In genomic region chr1:137900621-137901071, GRCm38 (mm10) we compare ENCODE assay signal across 8 mouse cellular contexts.
DNase-seq lines count a peak whose midpoint lies in the region; ATAC-seq and TF ChIP-seq lines count a peak whose summit lies in the region.

No protein-coding gene starts in this region.

- no peak for TF ChIP-seq EP300 in liver, postnatal 0 days (IDR thresholded peaks at IDR 0.05; ENCODE audit: low read depth)

- peaks cover 14% of the 10 kb centered on the region for H3K4me1 ChIP-seq in kidney, embryonic 15.5 days
- H3K4me1 ChIP-seq in forebrain, embryonic 10.5 days, result peaks cover 52% of the 10 kb centered on the region
- peaks cover 4% of the 10 kb centered on the region; the same call in 1 of the 2 replicates for H3K4me1 ChIP-seq in liver, postnatal 0 days (ENCODE audit: insufficient read depth)
- H3K4me1 ChIP-seq in neural tube, embryonic 15.5 days, result peaks cover 20% of the 10 kb centered on the region

- no peak for TF ChIP-seq CTCF in liver, postnatal 0 days (IDR thresholded peaks at IDR 0.05; ENCODE audit: low read depth)

- H3K27me3 ChIP-seq in kidney, embryonic 15.5 days, result no peaks in the 10 kb centered on the region
- H3K27me3 ChIP-seq in forebrain, embryonic 10.5 days (ENCODE audit: poor library complexity, severe bottlenecking), result no peaks in the 10 kb centered on the region
- H3K27me3 ChIP-seq in liver, postnatal 0 days (ENCODE audit: insufficient read depth, low read length), result no peaks in the 10 kb centered on the region
- no peaks in the 10 kb centered on the region for H3K27me3 ChIP-seq in neural tube, embryonic 15.5 days (replicated peaks)

- no peak for DNase-seq in kidney, adult 8-10 months
- DNase-seq in T-cell, adult 2 months (ENCODE audit: low spot score), result peak; percentile 66
- no peak for DNase-seq in forebrain, embryonic 10.5 days (ENCODE audit: extremely low spot score, low spot score)
- peak; percentile 62 for DNase-seq in induced T-regulatory cell, adult 2 months (ENCODE audit: low read depth)
- DNase-seq in liver, postnatal 0 days, result no peak
- DNase-seq in testis, postnatal 10 days (ENCODE audit: low spot score), result no peak

- no peaks in the 10 kb centered on the region for H3K9me3 ChIP-seq in kidney, embryonic 15.5 days (replicated peaks)
- H3K9me3 ChIP-seq in forebrain, embryonic 10.5 days, result no peaks in the 10 kb centered on the region
- H3K9me3 ChIP-seq in liver, postnatal 0 days (ENCODE audit: low read length), result no peaks in the 10 kb centered on the region
- no peaks in the 10 kb centered on the region for H3K9me3 ChIP-seq in neural tube, embryonic 15.5 days (replicated peaks)

- under 1% methylated on average over 8 of the region's 8 CpGs for WGBS in kidney, embryonic 15.5 days
- 27% methylated on average over 8 of the region's 8 CpGs for WGBS in forebrain, embryonic 10.5 days
- 13% methylated on average over 8 of the region's 8 CpGs for WGBS in liver, postnatal 0 days (ENCODE audit: insufficient replicate concordance)
- WGBS in neural tube, embryonic 15.5 days, result under 1% methylated on average over 8 of the region's 8 CpGs

- ATAC-seq in kidney, embryonic 15.5 days (replicated peaks; ENCODE audit: low FRiP score), result peak; percentile 61
- no peak for ATAC-seq in liver, postnatal 0 days
- peak; percentile 45 for ATAC-seq in neural tube, embryonic 15.5 days (ENCODE audit: low FRiP score)

- H3K4me3 ChIP-seq in kidney, embryonic 15.5 days (replicated peaks), result peak overlapping the region; percentile 63
- H3K4me3 ChIP-seq in forebrain, embryonic 10.5 days, result peak overlapping the region; percentile 75
- H3K4me3 ChIP-seq in liver, postnatal 0 days (ENCODE audit: low read depth, low read length), result peak overlapping the region; percentile 70
- peak overlapping the region; percentile 61 for H3K4me3 ChIP-seq in neural tube, embryonic 15.5 days (replicated peaks)

- H3K4me2 ChIP-seq in kidney, embryonic 15.5 days, result peak overlapping the region; percentile 67
- H3K4me2 ChIP-seq in liver, postnatal 0 days (ENCODE audit: low read depth, low read length), result peak overlapping the region; percentile 83
- H3K4me2 ChIP-seq in neural tube, embryonic 15.5 days, result peak overlapping the region; percentile 69

- H3K27ac ChIP-seq in kidney, embryonic 15.5 days, result peak overlapping the region; percentile 93
- peak overlapping the region; percentile 95 for H3K27ac ChIP-seq in forebrain, embryonic 10.5 days
- peak overlapping the region; percentile 41; the same call in 1 of the 2 replicates for H3K27ac ChIP-seq in liver, postnatal 0 days (ENCODE audit: low read depth)
- peak overlapping the region; percentile 93 for H3K27ac ChIP-seq in neural tube, embryonic 15.5 days (replicated peaks)

- H3K36me3 ChIP-seq in kidney, embryonic 15.5 days, result no peaks in the 10 kb centered on the region
- H3K36me3 ChIP-seq in forebrain, embryonic 10.5 days (replicated peaks), result peaks cover 7% of the 10 kb centered on the region; the same call in 1 of the 2 replicates
- H3K36me3 ChIP-seq in liver, postnatal 0 days (replicated peaks; ENCODE audit: insufficient read depth, low read length), result no peaks in the 10 kb centered on the region
- H3K36me3 ChIP-seq in neural tube, embryonic 15.5 days, result no peaks in the 10 kb centered on the region

- peak overlapping the region; percentile 64 for H3K9ac ChIP-seq in kidney, embryonic 15.5 days
- H3K9ac ChIP-seq in liver, postnatal 0 days (replicated peaks), result no peak overlapping the region; the same call in 1 of the 2 replicates
- peak overlapping the region; percentile 71 for H3K9ac ChIP-seq in neural tube, embryonic 15.5 days (replicated peaks)

Comparison
In these comparisons a context has a peak if more than half of its experiments do, and no peak if none do; other contexts are left out.
1. H3K27ac ChIP-seq: peak in every context shown above with its lines; median percentile 95 in forebrain, embryonic 10.5 days; 93 in kidney, embryonic 15.5 days; 93 in neural tube, embryonic 15.5 days; 41 in liver, postnatal 0 days.
2. DNase-seq: peak in T-cell, adult 2 months (single experiment) and induced T-regulatory cell, adult 2 months (single experiment); none in kidney, adult 8-10 months (0 of 2), forebrain, embryonic 10.5 days (single experiment), liver, postnatal 0 days (single experiment) and testis, postnatal 10 days (single experiment).
3. Peak in every context shown above with its lines, with median percentiles within 50 percentile points of each other: H3K4me2 ChIP-seq and H3K4me3 ChIP-seq.